Mouse (Mus musculus): ENCODE measurements around the gene B3gnt4. TPM values are rescaled to one million over a fixed set of nuclear protein-coding genes. Genes with fewer than 3 reads are reported as not detected.

B3gnt4 gene
- polyA plus RNA-seq (2015; fragmentation: Illumina TruSeq; extraction: RNeasy Lipid Tissue Mini Kit (QIAGEN cat#74804); ENCODE audit: low read depth, low replicate concordance), result 1.1 TPM

DNA sequence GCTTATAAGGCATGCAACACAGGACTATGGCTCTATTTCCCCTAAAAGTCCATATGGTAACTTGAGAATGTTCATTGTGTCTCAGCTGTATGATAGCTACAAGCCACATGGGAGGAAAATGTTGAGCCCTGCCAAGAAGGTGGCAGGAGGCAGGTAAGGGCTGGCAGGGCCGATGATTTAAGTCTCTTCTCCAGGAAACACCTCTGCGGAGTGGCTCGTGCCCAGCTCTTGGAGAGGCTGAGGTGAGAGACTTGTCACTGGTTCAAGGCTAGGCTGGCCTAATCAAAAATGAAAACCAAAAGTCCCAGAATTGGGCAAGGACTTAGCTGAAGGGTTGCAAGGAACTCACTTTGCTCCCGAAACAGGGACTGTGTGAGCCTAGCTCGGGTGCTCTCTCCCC is at the start of gene B3gnt4:
TSS of gene B3gnt4 (plus strand) at position 301 of the 400 bp plus-strand sequence.

DNA sequence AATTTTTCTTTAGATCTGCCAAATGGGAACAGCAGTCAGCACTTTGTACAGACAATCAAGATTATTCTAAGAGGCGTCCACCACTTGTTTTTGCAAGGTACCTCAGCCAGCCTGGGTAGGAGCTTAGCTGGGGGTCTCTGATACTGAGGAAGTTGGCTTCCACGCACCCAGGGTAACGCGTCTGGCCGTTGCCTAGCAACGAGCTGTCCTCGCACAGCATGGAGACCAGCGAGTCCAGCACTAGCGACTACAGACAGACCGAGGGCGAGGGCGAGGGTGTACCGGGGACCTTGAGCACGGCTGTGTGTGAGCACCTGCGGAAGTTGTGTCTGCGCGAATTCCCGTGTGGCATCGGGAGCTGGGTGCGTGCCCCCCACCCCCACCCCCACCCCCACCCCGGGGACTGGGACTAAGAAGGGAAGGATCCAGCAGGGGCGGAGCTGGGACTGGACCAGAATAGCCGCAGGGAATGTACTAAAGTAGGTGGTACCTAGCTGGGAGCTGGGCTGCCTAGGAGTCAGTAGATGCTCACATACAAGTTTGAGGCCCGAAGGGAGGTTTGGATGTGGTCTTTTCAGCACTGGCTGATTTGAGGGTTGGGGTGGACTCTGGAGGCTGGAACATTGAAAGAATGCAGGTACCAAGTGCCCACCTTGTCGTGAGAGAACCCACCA is 21.0 kb upstream of the B3gnt4 start, which contains the start of the genes Lrrc43 and Il31:
TSS of gene Lrrc43 (plus strand) at position 194 of the 674 bp plus-strand sequence.
TSS of gene Il31 (minus strand) at position 378 of the 674 bp plus-strand sequence.

DNA sequence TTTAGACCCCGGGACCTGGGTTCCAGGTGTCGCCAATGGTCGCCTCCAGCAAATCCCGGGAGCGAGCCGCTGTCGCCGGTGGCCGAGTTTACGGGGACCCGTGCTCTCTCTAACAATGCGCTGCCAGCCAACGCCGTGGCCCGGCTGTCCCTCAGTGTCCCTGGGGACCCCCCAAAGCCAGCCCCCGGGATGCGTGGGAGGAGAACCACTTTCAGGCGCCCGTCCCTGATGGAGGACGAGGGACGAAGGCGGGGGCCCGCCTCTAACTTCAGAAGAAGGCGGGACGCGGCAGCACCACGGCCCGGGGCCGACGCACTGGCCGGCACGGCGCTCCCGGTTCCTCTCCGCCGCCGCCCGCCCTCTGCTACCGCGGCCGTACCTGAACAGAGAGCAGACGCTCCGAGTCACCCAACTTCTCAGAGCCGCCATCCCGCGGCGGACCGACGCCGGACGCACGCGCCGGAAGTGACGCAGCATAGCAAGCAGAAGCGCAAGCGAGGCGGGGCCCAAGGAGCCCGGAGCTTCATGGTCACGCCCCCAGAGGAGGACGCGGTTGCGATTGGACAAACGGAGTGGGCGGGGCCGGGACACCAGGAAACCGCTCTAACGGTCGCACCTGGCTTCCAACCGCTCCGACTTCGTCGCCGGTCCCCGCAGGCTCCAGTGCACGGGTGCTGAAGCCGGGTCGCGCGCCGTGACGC is 13.6 kb downstream of the B3gnt4 start, which contains the start of gene Diablo:
TSS of gene Diablo (minus strand) at position 485 of the 701 bp plus-strand sequence.

DNA sequence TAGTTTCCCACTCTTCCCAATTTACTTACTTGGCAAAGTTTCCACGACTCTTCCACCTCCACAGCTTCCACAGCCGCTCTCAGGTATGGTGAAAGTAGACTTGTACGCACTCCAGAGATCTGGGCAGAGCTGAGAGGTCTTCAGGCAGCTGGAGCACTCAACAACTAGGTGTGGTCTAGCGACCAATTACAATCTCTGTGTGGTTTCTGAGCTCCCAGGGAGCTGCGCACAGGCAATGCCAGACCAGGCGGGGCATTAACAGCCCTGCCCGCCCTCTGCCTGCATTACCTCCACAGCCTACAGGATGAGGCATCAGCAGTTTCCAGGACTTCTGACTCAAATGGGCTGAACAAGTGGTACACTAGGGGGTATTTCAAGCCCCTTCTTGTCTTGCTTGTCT is 15.0 kb downstream of the B3gnt4 start, which contains the start of gene Gm49027:
TSS of gene Gm49027 (minus strand) at position 208 of the 400 bp plus-strand sequence.

Other genes starting within 250 kb of the B3gnt4 start
- 40.8 TPM for gene Bcl7a, start 166.6 kb upstream of the B3gnt4 start, polyA plus RNA-seq (2015; fragmentation: Illumina TruSeq; extraction: RNeasy Lipid Tissue Mini Kit (QIAGEN cat#74804); ENCODE audit: low read depth, low replicate concordance)
- 11.0 TPM for gene Mlxip, start 115.7 kb upstream of the B3gnt4 start, polyA plus RNA-seq (2015; fragmentation: Illumina TruSeq; extraction: RNeasy Lipid Tissue Mini Kit (QIAGEN cat#74804); ENCODE audit: low read depth, low replicate concordance)
- gene Lrrc43, start 21.2 kb upstream of the B3gnt4 start, polyA plus RNA-seq (2015; fragmentation: Illumina TruSeq; extraction: RNeasy Lipid Tissue Mini Kit (QIAGEN cat#74804); ENCODE audit: low read depth, low replicate concordance), result 1.0 TPM
- not detected for gene Il31, start 21.0 kb upstream of the B3gnt4 start, polyA plus RNA-seq (2015; fragmentation: Illumina TruSeq; extraction: RNeasy Lipid Tissue Mini Kit (QIAGEN cat#74804); ENCODE audit: low read depth, low replicate concordance)
- gene Diablo, start 13.7 kb downstream of the B3gnt4 start, polyA plus RNA-seq (2015; fragmentation: Illumina TruSeq; extraction: RNeasy Lipid Tissue Mini Kit (QIAGEN cat#74804); ENCODE audit: low read depth, low replicate concordance), result 64.8 TPM
- gene Gm49027, start 15.0 kb downstream of the B3gnt4 start, polyA plus RNA-seq (2015; fragmentation: Illumina TruSeq; extraction: RNeasy Lipid Tissue Mini Kit (QIAGEN cat#74804); ENCODE audit: low read depth, low replicate concordance), result 2.9 TPM
- 68.4 TPM for gene Vps33a, start 62.6 kb downstream of the B3gnt4 start, polyA plus RNA-seq (2015; fragmentation: Illumina TruSeq; extraction: RNeasy Lipid Tissue Mini Kit (QIAGEN cat#74804); ENCODE audit: low read depth, low replicate concordance)
- 82.0 TPM for gene Clip1, start 174.2 kb downstream of the B3gnt4 start, polyA plus RNA-seq (2015; fragmentation: Illumina TruSeq; extraction: RNeasy Lipid Tissue Mini Kit (QIAGEN cat#74804); ENCODE audit: low read depth, low replicate concordance)
- 35.4 TPM for gene Zcchc8, start 210.6 kb downstream of the B3gnt4 start, polyA plus RNA-seq (2015; fragmentation: Illumina TruSeq; extraction: RNeasy Lipid Tissue Mini Kit (QIAGEN cat#74804); ENCODE audit: low read depth, low replicate concordance)
- gene Rsrc2, start 239.0 kb downstream of the B3gnt4 start, polyA plus RNA-seq (2015; fragmentation: Illumina TruSeq; extraction: RNeasy Lipid Tissue Mini Kit (QIAGEN cat#74804); ENCODE audit: low read depth, low replicate concordance), result 105 TPM
- 0.21 TPM for gene Kntc1, start 239.3 kb downstream of the B3gnt4 start, polyA plus RNA-seq (2015; fragmentation: Illumina TruSeq; extraction: RNeasy Lipid Tissue Mini Kit (QIAGEN cat#74804); ENCODE audit: low read depth, low replicate concordance)